Mouse (Mus musculus) spleen, embryonic (tissue): ENCODE data around the gene Mrvi1.

Experiments
- CTCF ChIA-PET: fragments of 350-600 bp; sonication (Branson Sonifier 250); formaldehyde crosslinking; loops from one replicate; lab custom pipeline; 2022; lab: Charles Lee

The Mrvi1 gene

DNA sequence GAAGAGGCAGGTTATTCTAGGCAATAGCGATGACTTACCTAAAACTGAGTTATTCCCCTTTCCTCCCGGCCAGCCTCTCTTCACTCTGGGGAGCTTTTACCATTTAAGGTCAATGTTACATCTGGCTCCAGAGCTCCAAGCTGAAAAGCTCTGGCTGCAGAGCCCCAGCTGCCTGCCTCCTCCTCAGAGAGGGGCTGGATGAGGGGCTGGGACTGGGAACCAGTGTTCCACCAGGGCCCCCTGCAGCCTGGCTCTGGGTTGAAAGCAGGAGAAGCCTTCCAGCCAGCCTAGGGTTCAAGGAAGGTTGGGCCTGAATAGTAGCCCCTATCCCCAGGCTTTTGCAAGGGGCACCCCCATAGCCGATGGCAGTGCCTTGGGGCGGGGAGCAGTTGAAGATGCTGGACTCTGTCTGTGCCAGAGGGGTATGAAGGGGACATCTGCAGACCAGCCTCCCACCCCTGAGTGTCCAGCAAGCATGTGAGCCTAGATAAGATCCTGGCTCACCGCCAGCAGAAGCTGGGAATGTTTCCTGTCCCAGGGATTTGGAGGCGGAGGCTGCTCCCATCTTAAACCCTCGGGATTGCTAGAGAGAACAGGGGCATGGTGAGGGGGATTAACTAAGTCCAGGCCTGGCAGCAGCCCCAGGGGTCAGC is at the start of gene Mrvi1:
Gene Mrvi1 (minus strand): TSS at position 409 of the 653 bp plus-strand sequence.
- CTCF ChIA-PET, result no interaction called here

DNA sequence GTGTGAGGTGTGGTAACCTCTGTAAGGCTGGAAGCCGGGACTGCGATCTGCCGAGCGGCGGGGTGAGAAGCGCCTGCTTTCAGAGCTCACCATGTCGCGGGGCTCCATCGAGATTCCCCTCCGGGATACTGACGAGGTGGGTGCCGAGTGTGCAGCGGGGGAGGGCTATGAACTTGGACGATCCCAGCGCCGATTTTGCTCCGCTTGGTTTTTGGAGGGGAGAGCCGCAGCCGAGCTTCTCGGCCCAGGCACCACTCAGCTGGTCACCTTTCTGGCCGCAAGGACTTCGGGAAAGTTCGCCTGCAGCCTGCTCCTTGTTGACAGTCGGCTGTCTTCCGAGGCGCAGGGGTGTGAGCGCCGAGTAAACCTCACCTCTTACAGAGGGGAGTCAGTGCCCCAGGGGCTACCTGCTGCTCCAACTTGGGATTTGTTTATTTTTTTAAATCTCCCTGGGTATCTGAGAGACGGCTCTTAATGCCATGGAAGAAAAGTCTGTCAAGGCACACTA is 46.8 kb upstream of the Mrvi1 start:
- CTCF ChIA-PET, result no interaction called here

DNA sequence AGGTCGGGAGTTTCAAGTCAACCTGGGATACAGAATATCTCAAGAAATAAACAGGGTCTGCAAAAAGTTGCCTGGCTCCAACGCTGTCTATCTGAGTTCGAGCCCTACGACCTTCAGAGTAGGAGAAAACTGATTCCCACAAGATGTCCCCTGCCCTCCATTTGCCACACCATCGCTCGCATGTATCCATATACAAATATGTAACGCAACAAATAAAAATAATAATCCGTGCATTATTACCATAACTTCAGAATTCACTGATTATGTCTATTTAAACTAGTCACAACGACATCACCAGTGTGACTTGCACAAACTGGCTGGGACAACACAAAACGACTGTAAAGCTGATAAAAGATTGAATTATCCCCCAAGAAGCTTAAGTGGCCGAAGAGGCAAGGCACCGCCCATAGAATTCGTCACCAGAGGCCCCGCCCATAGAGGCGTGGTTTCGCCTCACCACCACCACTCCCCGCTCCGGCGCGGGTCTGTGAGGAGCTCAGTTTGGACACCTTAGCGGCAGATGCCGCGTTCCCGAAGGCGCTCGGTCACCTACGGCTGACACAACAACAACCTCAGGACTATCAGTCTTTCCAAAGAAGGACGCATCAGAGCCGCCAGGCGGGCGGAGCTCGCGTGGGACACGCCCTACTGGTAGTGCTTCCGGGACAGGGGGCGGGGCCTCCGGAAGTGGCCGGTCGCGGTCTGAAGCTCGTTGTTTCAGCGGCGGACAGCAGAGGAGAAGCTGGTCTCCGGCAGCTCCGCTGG is 46.2 kb upstream of the Mrvi1 start, which contains the start of gene Ctr9:
Gene Ctr9 (plus strand): TSS at position 671 of the 765 bp plus-strand sequence.
- CTCF ChIA-PET, result interaction anchor here (0.5 kb wide), 1 partner anchor 41 kb away, joined by 3 read pairs; no protein-coding TSS in a partner anchor

DNA sequence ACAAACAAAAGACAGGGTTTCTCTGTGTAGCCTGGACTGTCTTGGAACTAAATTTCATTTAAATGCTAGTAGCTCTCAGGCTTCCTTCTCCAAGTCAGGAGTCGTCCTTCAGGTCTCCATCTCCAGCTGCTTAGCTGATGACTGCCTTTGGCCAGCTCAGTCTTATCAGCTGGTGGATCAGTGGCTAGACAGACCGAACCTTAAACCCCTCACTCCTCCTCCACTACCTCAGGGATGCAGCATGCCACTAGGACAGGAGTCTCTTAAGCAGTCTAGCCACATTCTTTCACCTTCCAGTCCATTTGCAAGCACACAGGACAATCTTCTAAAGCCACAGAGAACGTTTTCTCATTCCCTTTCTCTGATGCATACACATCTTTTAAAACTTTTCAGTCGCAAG is 42.7 kb upstream of the Mrvi1 start:
- CTCF ChIA-PET, result no interaction called here

DNA sequence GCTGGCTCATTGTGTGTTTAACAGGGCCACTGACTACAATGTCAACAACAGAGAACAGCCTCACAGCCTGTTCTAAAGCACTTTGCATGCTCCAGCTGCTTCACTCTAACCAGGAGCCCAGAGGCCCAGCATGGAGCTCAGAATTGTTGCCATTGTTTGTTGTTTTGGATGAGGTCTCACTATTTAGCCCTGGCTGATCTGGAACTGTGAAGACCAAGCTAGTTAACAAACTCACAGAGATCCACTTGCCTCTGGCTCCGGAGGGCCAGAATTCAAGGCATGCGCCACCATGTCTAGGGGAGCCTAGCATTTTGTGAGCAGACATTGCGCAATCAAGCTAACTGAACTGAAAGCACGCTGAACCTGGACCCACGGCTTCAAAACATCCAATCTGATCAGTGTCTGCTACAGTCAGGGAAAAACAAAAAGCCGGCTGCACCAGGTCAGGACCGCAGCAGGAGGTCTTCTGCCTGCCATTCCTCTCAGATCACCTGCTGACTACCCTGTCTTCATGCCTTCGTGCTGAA is 41.9 kb upstream of the Mrvi1 start:
- CTCF ChIA-PET, result no interaction called here

DNA sequence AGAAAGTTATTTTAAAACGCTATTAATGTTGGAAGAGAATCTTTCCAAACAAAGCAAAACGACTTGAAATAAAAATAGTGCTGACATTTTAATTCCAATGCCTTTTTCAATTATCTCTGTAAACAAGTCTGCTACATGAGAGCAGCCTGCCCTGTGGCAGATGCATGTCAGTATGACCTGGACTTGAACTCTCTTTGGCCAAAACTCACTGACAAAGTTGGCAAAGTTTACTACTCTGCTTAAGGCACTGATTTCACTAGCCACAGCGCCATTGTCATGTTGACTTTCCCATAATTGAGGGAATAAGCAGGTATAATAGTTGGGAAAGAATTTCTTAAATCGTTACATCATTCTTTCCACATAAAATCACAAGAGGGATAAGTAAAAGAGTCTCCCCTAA is 38.6 kb upstream of the Mrvi1 start:
- CTCF ChIA-PET, result no interaction called here

DNA sequence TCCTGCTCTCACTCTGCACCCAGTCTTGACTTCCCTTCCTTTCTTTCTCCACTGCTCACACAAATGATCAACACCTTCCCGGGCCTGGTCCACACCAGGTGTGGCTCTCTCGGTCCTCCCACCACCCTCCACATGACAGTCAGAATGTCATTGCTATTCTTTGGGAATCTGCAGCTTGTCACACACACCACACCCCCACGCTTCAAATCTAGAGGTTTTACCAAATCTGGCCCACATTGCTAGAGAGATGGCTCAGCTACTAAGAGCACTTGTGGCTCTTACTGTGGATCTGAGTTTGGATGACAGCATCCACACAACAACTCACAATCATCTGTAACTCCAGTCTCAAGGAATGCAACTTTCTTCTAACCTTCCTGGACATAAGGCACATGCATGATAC is 34.7 kb upstream of the Mrvi1 start:
- CTCF ChIA-PET, result no interaction called here

DNA sequence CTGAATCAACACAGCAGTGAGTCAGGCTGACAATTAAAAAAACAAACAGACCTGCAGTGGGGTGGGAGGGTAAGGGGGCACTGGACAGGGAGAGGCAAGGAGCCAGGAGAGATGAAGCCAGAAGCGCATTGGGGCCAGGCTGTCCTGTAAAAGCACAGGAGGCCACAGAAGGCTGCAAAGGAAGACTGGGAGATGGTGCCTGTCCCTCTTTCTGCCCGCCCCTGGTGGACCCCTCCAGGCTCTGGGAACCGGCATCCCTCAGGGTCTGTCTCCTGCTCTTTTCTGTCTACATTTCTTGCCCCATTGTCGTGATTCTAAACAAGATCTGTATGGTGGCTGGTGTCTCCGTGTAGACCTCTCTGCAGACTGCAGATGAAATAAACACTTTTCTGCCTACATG is 33.5 kb upstream of the Mrvi1 start:
- CTCF ChIA-PET, result interaction anchor here (0.6 kb wide), 1 partner anchor 69 kb away, joined by 8 read pairs; no protein-coding TSS in a partner anchor

DNA sequence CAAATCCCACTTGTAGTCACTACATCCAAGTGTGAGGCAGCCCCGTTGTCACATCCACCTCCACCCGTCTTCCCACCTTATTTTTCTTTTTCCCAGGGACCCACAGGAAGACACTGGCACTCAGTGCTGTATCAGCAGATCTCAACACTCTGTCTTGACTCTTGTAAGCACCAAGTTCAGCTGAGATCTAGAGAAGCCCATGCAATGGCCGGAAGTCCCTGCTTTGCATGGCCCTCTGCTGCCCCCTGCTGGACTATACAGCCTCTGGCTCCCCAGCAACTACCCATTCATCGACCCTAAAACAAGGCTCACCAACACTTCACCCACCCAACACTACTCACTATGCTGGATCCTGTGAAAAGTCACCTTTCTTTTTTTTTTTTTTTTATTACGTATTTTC is 32.6 kb upstream of the Mrvi1 start:
- CTCF ChIA-PET, result interaction anchor here (0.6 kb wide), 2 partner anchors 33 to 70 kb away, joined by 3 to 8 read pairs; no protein-coding TSS in a partner anchor

DNA sequence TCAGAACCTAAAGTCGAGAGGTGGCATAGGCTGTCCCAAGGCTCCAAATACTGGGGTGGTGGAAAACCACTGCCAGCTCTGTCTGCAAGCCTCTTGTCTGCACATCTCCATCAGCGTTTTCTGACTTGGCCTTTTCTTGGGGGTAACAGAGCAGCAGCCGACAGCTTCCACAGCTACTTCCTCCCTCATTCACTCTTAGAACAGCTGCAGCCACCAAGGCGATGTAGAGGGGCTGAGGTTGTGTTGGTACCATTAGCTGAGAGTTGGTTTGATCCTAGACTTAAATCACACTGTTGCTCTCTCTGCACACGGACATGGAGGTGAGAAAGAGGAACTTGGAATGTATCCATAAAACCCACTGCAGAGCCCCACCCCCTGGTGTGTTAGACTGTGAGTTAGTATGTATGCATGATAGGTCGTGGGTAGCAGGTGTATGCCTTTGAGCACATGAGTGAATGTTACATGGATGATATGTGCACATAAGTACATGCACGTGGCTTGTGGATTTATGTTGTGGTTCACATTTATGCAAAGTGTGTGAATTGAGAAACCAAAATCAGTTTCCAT is 31.9 kb upstream of the Mrvi1 start:
- CTCF ChIA-PET, result interaction anchor here (0.6 kb wide), 2 partner anchors 34 to 173 kb away, joined by 3 read pairs; no protein-coding TSS in a partner anchor

DNA sequence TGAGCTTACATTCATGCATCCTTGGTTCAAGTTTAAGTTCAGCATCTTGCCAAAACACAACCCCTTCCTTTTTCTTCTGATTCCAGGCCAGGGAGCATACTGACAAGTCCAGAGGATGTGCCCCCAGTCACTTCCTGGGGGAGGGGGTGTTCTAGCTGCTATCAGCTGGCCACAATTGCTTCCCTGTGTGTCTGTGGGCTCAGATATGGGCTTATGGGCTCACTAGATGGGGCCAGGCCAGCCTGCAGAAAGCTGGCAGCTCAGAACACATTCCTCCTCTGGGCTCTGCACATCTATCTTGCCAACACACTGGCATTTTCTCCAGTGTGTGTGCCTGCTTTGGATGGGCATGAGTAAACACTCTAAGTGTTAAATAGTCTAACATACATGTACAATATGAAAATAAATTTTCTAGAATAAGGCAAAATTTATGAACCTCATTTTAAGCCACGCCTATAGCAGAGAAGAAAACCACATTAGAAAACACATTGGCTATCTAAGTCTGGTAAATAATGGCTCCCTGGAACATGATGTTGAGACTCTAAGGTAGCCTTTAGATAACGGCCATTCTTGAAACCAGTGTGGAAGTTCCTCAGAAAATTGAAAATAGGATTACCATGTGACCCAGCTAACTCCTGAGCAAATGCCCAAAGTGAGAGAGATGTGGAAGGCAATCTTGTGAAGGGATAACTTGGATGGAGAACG is 22.0 kb upstream of the Mrvi1 start:
- CTCF ChIA-PET, result no interaction called here

DNA sequence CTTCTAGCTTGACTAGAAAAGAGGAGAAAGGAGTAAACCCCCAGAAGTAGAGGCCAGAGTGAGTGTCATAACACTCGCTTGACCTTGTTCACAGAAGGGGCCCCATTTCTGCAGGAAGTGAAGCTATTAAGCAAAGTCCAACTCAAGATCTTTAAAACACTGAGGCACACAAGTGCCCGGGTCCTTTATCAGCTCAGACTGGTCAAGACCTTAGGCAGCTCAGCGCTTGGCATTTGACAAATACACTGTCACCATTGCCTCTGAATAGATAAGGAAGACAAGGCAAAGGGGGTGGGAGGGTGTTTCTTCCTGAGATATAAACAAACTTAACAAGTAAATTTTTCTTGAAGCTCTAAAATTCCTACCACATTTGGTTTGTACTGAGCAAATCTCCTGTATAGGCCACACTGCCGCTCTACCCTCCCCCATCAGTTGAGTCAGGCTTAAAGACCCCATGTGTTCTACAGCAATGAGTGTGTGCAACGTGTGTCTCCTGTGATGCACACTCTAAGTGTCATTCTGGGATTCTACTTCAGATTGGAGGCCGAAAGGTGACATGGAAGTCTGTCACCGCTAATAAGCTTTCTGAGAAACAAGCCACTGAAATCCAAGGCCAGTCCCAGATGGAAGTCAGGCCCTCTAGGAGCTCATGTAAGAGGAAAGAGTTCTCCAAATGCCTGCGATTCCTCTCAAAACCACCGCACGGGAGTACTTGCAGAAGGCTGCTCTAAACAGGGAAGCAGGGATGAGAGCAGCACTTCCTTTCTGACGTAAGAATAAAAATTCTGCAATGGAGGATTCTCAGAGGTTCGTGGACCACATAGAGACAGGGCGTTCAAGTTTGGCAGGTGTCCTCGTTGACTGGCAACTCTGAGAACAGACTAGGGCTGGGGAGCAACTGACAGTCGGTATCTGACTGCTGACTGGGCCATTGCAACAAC is 16.9 kb upstream of the Mrvi1 start:
- CTCF ChIA-PET, result no interaction called here

DNA sequence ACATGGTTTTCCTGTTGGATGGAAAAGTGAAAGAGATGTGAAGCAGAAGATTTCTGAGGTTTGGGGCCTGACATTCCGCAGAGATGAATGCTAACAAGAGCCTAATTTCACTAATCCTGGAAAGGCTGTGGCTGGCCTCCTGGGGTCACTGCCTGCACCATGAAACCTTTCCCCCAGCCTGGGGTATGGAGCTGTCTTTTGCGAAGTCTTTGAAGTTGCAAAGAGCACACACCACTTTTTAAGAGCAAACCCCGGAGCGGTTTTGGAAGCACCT is 8.9 kb upstream of the Mrvi1 start:
- CTCF ChIA-PET, result no interaction called here

DNA sequence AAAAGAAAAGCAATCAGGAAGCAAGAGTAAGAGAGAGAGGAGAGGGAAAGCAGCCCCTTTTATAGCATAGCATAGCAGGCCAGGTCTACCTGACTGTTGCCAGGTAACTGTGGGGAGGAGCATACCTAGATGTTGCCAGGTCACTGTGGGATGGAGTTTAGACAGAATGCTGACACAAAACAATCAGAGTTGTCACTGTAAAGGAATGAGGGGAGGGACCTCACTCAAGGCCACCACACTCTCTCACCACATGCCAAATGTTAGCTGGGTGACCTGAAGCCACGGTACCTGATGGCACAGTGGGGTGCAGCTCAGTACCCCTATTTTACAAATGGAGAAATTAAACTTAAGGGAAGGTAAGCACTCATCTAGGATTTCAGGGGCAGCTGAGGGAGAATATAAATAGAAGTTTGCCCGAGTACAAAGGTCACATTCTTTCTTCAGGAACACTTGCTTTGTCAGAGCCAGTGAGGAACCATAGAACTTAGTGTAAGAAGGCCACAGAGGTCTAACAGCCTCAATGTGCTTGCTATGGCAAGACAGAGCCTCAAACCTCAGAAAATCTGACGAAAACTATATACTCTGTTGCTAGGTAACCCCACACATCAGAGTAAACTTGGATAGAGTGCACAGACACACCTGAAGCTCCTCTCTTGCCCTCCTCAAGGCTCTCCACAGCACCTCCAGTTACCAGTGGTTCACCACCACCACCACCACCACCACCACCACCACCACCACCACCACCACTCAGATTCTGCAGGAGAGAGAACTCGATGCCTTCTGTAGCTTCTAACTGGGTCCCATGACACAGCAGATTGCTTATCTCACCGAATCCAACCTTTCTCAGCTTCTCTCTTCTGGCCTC is 8.3 kb upstream of the Mrvi1 start:
- CTCF ChIA-PET, result no interaction called here

DNA sequence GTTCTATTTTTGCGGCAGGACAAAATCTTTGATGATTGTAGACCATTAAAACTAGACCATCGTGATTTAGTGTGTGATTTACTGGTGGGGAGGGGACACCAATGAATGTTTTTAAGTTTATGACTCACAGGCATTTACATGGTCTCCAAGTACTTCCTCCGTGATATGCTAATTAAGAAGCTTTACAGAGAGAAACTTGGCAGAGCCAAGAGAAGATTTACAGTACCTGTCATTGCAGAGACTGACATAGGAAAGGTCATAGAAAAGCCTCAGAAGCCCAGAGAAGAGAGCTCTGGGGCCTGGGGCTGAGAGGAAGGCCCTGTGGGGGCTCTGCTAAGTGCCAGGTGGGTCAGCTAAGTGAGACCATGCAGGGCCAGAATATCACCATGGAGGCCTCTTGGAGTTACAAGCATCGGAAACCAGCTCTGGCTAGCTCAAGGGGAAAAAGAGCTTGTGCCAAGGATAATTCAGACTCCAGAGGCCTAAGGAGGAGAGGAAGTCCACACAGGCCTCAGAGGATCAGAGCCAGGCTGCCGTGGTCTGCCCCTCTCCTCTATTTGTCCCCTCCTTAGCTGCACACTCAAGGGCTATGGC is 7.1 kb upstream of the Mrvi1 start:
- CTCF ChIA-PET, result no interaction called here

DNA sequence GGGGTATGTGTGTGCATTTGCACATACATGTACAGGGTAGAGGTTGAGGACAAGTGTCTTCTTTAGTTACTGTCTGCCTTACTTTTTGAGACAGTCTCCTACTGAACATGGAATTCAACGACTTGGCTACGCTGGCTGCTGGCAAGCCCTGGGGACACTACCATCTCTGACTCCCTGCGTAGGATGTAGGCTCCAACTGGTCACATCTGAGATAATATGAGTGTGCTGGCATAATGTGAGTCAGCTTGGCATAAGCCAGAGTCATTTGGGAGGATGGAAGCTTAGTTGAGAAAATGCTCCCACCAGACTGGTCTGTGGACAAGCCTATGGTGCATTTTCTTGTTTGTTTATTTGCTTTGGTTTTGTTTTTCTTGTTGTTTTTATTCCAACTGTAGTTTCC is 5.8 kb upstream of the Mrvi1 start:
- CTCF ChIA-PET, result interaction anchor here (0.6 kb wide), 1 partner anchor 40 kb away, joined by 3 read pairs; no protein-coding TSS in a partner anchor

DNA sequence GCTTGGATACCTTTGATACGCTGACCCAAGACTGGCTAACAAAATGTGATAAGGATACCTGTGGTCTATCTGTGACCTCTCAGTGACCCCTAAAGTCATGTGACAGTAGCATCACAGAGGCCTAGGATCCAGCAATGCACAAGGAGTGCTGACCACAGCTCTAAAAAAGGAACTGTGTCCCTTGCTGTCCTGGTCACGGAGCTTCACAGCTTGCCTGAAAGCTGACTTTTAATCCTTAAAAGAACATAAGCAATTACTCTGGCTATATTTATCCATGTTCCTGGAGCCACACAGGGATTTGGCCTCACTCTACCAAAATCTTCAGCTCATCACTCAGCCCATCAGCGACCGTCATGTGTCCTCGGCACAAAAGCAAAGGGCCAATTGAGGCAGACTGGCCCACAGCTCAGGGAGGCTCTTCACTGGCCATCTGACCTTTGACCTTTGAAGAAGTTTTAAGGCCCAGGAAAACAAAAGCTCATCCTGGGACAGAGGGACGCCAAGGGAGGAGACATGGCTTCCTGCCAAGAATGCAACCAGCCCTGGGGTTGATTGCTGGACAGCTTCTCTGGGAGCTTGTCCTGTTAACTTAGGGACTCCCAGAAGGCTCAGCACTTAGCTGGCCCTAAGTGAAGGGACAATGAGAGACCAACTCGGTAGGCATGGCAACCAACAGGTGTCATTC is 3.5 kb upstream of the Mrvi1 start:
- CTCF ChIA-PET, result no interaction called here

DNA sequence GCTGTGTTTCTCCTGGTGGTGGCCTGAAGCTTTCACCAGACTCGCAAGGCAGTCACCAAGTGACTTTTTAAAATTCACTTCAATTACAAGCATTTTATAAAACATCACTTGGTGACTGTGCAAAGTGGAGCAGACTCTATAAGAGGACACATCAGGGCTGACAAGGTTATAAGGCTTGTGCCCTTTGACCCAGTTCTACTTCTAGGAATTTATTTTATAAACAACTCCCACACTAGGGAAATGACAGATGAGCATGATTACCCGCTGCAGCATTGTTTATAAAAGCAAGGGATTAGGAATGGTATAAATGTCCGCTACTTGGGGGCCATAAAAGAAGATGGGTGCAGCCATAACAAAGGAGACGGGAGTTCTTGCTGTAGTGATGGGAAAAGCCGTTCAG is 1.4 kb upstream of the Mrvi1 start:
- CTCF ChIA-PET, result no interaction called here

DNA sequence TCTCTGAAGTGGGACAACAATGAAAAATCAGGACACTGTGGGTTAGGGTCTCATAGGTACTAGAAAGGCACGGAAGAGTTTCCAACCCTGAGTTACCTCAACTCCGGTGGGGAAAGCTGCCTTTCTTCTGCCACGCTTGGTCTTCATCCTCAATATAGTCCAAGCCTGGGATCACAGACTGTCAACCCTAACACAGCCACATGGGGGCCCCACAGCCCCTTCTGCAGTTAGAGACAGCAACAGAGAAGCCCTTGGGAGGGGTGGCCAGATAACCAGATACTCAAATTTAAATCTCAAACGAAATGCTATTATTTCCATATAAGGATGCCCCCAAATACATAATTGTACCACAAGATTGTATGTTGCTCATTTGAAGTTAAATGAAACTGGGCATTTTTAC is 503 bp upstream of the Mrvi1 start:
- CTCF ChIA-PET, result no interaction called here
